Mouse (Mus musculus) neutrophil, adult 5-6 weeks (primary cell): ENCODE data around the gene Gga1. TPM values are rescaled to one million over a fixed set of nuclear protein-coding genes. Genes with fewer than 3 reads are reported as not detected.
"Not testable (repeated sequence)": the region's sequence is repeated elsewhere in the genome, so short reads cannot be mapped to it uniquely, and the experiment has no call there.

Source experiments
- ATAC-seq: fragments of 151-379, 151-347 bp; 2 replicates; pipeline ENCODE4 v1.8.0; 2017; ENCODE audit warnings: mild to moderate bottlenecking, moderate TSS enrichment; ENCODE audit not compliant: insufficient number of reproducible peaks, poor library complexity, low FRiP score, severe bottlenecking; ENCODE audit errors: extremely low read depth
- total RNA-seq: library from RNA; stranded (forward); fragments of 200-1000 nt; gene quantifications from 2 replicates; pipeline ENCODE4 v1.2.3, GENCODE M21; 2017

Gene Gga1
- total RNA-seq, 1 experiment from 2014 or later = 39.5 TPM

DNA sequence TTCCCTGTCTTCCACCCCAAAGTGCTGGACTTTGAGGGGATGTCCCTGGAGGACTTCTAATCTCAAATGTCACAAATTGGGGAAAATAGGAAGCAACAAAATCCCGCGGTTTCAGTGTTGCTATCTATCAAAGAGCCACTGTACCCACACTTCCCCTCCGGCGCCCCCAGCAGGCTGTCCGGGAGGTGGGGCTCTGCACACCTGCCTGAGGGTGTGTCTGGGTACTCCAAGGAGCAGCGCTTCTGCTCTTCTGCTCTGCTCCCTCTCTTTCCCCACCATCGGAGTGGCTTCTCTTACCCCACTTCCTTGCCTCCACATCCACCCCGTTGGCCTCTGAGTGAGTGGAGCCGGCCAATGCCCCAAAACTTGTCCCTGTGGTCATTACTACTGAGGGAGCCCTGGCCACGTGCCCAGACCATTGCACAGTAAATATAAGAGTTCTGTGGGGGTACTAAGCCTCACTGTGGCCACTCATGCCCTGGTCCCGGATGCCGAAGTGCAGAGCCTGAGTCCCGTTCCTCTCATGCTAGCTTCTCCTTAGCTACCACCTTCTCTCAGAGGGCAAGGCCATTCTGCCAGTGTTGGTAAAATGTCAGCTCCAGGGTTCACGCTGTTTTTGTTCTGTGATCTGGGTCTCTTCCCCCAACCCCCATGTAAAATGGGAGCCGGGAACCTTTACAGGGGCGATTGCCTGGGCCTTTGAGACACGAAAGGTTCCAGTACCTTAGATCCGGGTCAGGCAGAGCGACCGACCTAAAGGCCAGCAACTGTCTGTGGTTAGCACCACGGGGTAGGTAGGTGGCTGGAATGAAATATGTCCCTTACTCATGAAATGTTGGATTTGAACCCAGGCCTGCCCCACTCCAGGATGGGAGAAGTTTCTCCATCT lies 33.2 kb upstream of the Gga1 start:
- ATAC-seq = no peak

DNA sequence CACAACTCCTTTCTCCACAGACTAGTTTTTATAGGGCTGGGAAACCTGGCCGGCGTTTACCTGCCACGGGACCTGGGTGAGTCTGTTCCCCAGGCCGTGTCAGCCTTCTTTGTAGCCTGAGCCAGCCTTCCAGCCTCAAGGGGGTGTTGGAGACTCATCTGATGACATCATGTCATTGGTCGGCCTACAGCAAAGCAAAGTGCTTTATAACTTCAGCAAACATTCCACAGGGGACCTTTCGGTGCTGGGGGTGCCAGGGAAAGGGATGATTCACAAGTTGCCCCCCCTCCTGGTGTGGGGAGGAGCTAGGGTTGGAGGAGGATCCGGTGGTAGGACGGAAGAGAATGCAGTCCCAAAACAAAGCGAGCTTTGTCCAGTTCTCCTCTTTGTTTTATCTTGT lies 32.2 kb upstream of the Gga1 start:
- ATAC-seq = no peak

DNA sequence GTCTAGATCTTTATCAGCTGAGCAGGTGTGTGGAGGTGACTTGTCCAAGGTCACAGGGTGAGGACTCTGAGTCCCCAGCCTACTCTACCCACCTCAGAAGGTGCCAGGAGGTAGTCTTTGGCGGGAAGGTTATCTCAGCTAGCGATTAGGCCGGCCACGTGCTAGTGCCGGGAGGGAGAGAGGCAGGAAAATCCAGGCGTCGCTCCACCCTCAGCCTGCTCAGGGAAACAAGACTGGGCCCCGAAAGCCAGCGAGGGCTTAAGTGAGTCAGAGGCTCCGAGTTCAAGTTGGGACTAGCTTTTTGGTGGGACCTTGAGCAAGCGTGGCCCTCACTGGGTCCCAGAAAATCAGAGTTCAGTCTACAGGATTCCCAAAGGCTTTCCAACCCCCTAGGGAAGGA lies 31.7 kb upstream of the Gga1 start:
- no peak for ATAC-seq

DNA sequence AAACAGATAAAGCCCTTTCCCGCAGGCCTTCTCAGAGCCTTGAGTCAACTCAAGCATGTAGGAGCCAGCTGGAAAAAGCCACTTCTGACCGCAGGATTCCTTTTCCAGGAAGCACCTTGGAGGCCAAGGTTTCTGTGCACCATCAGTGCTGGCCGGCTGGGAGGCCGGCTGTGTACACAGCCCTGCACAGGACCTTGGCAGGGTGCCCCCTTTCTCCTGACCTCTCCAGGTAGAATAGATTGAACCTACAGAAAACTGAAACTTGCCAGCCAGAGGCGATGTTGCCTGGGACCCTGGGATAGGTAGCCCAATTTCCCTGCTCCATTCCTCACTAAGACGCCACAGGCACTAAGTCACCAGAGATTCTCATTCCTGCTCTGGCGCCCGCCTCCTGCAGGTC lies 31.1 kb upstream of the Gga1 start:
- no peak for ATAC-seq

DNA sequence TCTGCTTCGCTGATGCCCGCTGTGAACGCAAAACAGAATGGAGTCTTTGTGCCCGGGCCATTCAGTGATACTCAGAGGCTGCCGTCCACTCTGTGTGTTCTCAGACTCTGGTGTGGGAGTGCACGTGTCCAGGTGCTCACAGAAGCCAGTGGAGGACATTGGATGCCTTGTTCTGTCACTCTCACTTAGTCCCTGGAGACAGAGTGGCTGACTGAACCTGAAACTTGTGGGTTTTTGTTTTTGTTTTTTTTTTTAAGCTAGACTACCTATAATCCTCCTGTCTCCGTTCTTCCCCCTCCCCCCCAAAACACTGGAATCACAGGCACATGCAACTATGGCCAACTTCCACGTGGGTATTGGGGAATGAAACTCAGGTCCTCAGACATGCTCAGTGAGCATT lies 30.6 kb upstream of the Gga1 start:
- ATAC-seq = no peak

DNA sequence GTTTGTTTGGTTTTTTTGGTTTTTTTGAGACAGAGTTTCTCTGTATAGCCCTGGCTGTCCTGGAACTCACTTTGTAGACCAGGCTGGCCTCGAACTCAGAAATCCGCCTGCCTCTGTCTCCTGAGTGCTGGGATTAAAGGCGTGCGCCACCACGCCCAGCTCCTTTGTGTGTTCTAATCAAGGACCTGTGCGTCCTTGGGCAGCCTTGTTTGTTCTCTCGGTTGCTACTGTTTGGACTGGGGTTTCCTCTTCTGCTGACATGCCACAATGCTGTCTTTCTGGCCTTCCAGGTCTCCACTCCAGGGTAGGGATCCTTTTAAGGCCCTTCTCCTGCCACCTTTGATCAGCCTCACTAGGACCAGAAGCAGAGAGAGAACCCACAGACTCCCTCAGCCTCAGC lies 30.2 kb upstream of the Gga1 start:
- ATAC-seq = not testable (repeated sequence)

DNA sequence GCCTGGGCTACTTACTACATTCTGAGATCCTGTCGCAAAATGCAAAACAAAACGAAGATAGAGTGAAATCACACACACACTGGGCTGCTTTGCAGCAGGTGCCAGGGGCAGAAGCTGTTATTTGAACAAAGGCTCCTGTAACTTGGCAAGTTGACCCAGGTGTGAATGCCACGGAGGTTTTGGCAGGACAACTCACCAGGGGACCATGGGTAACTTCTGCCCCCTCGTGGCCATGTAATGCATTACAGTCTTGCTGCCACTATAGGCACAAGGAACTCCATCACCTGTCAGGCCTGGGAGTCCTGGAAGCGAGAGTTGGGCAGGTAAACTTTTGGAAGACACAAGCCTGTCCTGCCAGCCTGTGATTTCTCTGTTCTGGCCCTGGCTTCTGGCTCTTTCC lies 28.5 kb upstream of the Gga1 start:
- peak; percentile 60 for ATAC-seq

DNA sequence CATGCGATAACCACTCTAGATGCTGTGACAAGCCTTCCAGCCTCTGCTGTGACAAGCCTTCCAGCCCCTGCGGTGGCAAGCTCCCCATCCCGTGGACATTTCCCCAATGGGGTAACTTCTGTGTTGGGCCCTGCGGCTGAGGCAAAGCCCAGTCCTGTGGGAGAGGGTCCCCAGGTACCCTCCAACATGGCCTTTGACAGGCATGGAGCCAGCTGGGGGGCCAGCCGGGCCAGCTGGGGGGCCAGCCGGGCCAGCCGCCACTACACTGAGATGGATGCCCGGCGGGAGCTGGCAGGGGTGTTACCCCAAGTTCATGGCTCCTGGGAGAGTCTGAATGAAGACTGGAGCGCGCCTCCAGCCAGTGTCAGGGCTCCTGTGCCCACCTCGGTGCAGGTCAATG lies 27.5 kb upstream of the Gga1 start:
- no peak for ATAC-seq

DNA sequence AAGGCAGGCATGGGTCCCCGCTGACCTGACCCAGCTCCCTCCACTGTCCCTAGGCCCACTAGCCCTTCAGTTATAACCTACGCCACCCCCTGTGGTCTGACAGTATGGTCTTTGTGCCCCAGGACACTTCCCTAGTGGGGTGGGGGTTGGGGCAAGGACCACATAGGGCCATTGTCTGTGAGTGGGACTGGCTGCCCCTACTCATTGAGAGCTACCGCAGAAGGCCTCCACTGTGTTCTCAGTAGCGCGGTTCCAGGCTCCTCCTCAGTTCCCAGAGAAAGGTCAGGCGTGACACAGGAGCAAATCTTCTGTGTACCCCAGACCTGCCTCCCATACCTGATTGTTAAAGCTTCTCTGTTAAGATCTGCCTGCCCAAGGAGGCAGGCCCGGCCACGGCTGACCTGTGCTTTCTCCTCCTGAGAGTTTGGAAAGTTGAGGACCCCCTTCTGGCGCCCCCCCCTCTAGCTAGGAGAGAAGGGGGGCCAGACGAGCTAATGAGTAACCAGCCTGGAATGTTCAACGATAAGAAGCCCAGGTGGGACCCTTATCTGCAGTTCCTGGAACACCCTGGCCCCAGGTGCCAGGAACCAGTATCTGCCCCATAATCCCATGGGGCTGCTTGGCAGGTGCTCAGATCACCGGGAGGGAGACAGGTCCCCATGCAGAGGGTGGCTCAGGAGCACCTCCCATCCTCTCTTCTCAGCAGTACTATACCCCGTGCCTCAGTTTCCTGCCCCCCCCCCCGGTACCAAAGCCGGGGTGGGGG lies 26.7 kb upstream of the Gga1 start:
- no peak for ATAC-seq

DNA sequence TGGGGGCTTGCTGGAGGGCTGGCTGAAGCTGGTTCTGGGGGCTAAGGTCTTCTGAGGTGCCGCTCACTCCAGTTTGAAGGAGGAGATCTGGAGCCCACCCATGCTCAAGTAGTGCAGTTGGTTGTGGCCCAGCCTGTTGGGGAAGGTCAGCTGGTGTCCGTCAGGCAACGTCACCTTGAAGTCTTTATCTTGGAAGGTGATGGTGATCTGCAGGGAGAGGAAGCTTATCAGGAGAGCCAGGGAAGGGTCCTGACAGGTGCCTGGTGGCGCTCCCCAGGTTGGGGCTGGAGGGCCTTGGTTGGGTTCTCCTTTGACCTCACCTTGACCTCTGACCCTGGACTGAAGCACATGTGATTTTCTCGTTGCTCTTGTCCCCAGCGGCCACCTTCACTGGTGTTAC lies 26.0 kb upstream of the Gga1 start:
- no peak for ATAC-seq

DNA sequence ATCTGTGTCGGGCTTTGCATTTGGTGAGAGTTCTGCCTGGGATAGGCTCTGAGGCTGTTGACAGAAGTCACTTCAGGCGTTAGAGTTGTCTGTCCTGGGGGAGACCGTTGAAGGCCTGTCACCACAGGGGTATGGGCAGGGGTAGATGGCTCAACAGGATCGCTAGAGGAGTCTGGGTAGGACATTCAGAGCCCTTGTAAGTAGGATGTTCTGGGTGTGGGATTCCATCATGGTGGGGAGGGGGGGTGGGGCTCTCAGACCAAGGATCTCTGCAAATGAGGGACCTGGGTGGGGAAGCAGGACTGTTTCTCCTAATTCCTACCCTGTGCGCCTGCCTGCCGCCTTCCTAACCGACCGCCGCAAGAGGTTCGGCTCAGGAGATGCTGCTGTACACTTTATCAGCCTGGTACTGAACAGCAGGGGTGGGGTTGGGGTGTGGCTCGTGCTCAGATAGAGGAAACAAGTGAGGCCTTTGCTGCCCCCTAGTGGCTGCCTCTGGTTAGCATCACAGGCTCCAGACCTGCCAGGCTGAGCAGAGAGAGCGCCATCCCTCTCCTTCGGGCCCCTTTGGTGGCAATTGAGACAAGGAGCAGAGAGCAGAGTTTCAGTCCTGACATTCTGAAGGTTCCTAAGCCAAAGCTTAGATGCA lies 25.4 kb upstream of the Gga1 start:
- peak; percentile 83 for ATAC-seq

DNA sequence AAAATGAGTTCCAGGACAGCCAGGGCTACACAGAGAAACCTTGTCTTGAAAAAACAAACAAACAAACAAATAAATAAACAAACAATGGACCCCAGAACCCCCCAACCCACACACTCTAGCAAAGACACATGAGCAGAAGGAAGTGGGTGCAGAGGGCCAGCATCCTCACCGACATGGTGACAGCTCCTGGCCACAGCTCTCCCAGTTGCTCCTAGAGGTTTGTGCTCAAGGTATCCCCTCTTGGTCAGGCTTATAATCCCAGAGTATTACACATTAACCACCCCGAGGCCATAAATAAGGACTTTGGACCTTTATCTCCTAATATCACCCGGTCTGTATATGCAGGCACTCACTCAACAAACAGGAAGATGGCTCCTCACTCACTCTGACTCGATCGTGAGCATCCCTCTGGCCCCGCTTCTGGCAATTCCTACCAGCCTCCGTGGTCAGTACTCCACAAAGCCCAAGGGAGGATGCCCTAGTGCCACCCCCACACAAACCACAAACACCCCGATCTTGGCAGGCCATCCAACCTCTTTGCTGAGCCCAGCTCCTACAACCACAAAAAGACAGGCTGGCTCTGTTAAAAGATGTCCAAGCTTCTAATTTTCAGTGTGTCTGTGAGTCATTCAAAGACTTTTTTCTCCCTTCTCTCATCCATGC lies 21.6 kb upstream of the Gga1 start, which contains the start of gene Lgals2:
Lgals2 (minus strand) TSS at position 227 of the 663 bp plus-strand sequence.
- ATAC-seq = no peak

DNA sequence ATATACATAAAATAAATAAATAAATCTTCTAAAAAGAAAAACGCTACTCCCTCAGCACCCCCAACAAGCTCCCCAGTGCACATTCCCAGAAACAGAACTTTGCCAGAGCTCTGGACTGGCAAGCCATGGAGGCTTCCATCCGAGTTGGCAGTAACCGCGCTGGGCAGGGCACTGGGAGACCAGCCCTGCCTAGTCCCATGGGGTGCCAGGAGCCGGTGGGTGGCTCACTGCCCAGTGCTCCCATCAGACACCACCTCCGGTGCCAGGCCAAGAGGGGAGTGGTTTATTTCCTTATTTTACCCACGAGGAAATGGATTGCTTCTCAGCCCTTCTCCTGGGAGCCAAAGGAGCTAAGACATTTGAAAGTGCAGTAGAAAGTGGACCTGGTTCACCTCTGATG lies 20.0 kb upstream of the Gga1 start:
- no peak for ATAC-seq

DNA sequence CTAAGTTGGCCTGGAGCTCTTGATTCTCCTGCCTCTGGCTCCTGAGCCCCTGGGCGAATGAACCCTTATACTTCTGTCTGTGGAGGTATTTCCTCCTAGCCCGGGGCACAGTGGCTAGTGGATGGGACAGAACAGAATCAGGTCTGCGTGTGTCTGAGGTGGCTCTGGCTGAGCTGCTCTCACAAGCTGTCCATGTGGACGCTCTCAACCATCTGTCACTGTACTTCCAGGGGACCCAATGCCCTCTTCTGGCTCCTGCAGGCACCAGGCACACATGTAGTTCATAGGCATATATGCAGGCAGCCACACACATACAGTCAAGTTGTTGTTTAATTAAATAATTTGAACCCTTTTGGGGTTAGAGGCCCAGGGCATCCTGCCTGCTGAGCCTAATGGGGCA lies 17.7 kb upstream of the Gga1 start:
- no peak for ATAC-seq

DNA sequence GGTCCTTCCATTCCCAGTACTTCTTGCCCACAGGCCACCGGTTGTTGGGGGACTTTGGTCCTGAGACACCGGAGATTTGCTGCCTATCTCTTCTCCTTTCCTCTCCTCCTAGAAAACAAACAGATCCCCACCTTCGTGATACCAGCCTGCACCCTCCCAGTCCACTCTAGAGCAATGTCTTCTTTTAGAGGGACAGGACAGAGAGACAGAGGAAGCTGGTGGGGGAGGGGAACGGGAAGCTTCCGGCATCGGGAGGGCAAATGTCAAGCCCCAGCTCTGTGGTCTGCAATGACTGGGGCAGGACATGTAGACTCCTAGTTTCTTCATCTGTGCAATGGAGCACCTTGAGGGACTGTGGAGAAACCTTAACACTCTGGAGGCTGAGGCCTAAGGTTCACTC lies 17.3 kb upstream of the Gga1 start:
- no peak for ATAC-seq

DNA sequence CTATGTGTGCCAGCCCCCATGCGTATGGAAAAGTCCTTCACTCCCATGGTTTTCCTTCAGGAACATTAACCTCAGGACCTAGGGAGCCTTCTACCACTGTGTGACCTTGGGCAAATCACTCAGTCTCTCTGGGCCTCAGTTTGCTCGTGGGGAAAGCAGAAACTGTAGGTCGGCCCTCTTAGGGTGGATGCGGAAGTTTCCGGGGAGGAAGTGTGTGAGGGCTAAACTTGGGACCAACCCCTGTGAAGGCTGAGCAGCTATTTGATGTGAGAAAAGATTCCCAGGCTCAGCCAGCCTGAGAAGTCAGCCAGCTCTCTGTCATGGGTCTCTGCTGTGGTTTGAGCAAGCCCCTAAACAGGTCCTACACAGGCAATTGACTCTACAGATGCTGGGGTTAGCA lies 14.7 kb upstream of the Gga1 start:
- no peak for ATAC-seq

DNA sequence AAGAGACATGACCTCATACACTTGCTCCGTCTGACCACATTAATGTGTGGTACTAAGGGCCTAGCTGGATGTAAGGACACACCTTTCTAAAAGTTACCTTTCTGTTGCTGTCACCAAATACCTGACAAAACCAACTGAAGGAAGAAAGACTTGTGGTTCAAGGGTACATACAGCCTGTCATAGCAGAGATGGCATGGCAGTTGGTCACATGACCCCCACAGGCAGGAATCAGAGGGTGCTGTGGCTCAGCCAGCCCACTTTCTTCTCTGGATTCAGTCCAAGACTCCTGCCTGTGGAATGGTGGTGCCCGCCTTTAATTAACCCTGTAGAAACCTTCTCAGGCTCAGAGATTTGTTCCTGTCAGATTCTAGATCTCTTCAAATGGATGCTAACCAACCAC lies 13.8 kb upstream of the Gga1 start:
- ATAC-seq = no peak

DNA sequence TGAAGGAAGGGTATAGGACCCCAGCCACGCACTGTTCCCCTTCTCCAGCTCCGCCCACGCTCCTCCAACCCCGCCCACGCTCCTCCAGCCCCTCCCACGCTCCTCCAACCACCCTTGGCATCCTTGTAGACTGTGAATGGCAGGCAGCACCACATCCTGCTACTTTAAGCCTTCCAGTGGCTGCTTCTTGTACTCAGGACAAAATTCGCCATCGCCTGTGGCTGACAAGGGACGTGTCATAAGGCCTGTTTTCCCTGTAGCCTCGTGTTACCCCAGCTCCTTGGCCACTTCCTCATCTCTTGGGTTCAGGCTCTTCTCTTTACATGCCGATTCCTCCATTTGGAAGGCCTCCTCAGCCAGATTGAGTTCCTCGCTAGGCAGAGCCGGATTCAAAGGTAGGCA lies 13.1 kb upstream of the Gga1 start:
- ATAC-seq = no peak

DNA sequence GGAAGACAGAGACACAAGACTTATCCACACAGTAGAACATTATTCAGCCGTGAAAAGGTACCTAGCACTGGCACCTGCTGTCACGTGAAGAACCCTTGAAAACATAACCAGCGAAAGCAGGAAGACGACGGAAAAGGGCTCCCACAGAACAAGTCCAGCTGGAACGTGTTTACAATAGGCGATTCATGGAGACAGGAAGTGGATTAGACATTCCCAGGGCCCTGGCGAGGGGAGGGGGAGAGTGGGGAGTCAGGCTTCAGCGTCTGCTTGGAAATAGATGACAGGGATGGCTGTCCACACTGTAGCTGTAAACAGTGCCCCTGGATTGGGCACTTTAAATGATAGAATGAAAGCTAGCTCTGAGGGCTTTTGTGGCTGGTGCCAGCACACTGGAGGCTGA lies 8.6 kb upstream of the Gga1 start:
- no peak for ATAC-seq
